Mouse (Mus musculus): ENCODE data around the gene Plac1.

DNA sequence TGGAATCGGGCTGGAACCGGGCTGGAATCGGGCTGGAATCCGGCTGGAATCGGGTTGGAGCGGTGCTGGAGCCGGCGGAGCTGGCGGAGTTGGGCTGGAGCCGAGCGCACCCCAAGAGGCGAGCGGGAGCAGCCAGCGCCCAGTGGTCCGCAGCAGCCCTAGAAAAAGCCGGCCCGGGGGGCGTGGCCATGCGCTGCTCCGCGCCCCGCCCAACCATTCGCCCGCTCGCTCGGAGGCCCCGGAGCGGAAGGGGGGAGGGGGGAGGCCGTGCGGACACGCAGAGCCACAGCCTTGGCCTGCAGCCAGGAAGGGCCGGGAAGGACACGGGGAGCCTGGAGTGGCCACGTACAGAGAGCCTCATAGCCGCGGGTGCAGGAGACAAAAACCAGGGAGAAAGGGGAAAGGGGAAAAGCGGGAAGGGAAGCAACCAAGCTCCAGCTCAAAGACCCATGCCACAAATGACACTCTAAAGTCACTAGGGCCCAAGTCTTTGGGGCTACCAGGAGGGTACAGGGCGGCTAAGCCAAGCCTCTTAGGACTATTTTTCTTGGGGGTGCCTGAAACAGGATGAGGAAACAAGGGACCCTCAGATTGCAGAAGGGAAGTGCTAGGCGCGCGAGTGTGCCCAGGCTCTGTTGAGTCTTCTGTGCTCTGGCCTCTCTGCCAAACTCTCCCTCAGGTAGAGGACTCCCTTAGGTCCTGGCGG lies 182.7 kb downstream of the Plac1 start:
- no peak for TF ChIP-seq POLR2A (IDR thresholded peaks at IDR 0.05; ENCODE audit: low read depth, low read length)
- TF ChIP-seq CTCF (IDR thresholded peaks at IDR 0.05; ENCODE audit: extremely low read depth, insufficient read depth, insufficient read length, insufficient replicate concordance): no peak

Data from spleen, adult 2 months (tissue).